Mouse (Mus musculus) embryonic facial prominence, embryonic 10.5 days (tissue): ENCODE data around the gene Tpi1. TPM values are rescaled to one million over a fixed set of nuclear protein-coding genes. Genes with fewer than 3 reads are reported as not detected.

Experiments used
- DNase-seq: peaks from one replicate; pipeline ENCODE4 v3.0.0-alpha.2; 2017; ENCODE audit warnings: low spot score
- H3K27ac ChIP-seq: fragments of 300-500 bp; sonication (generic); replicated peaks from 2 replicates; pipeline ENCODE4 v1.5.1; 2016; ENCODE audit warnings: mild to moderate bottlenecking
- H3K27me3 ChIP-seq: fragments of 300-500 bp; sonication (generic); replicated peaks from 2 replicates; pipeline ENCODE4 v1.6.1; 2016; ENCODE audit warnings: low read depth, mild to moderate bottlenecking; ENCODE audit not compliant: poor library complexity, severe bottlenecking
- H3K36me3 ChIP-seq: fragments of 300-500 bp; sonication (generic); replicated peaks from 2 replicates; pipeline ENCODE4 v1.6.1; 2016; ENCODE audit warnings: mild to moderate bottlenecking, moderate library complexity
- H3K4me1 ChIP-seq: fragments of 300-500 bp; sonication (generic); 2 replicates; pipeline ENCODE4 v1.6.1; 2016
- H3K4me3 ChIP-seq: fragments of 300-500 bp; sonication (generic); 2 replicates; pipeline ENCODE4 v1.5.1; 2016; ENCODE audit warnings: mild to moderate bottlenecking, moderate library complexity
- H3K9me3 ChIP-seq: fragments of 300-500 bp; sonication (generic); 2 replicates; pipeline ENCODE4 v1.6.1; 2016; ENCODE audit warnings: mild to moderate bottlenecking
- WGBS: fragments of 180-500 bp; shearing (Covaris S2); methylation state at CpG from one replicate; pipeline ENCODE4 v1.1.7; 2016; 5-methylcytosine and 5-hydroxymethylcytosine counted together
- polyA plus RNA-seq: library from polyadenylated mRNA; unstranded; fragments of >200 nt; fragmentation: Nextera tagmentation; extraction: Ambion mirVana; gene quantifications from 2 replicates; pipeline ENCODE4 v1.2.1, GENCODE M21; 2016

Gene Tpi1
- polyA plus RNA-seq, 1 experiment from 2014 or later = 829 TPM

- peak overlapping the region; percentile 58 for H3K4me3 ChIP-seq
- DNase-seq = peak; percentile 57
- H3K9me3 ChIP-seq = no peaks in the 10 kb centered on the region
- WGBS = 3% methylated on average over 10 of the region's 10 CpGs
- peaks cover 26% of the 10 kb centered on the region for H3K27me3 ChIP-seq
- H3K27ac ChIP-seq = peak overlapping the region; percentile 52; the same call in 1 of the 2 replicates
- H3K4me1 ChIP-seq = peaks cover 25% of the 10 kb centered on the region
- no peaks in the 10 kb centered on the region for H3K36me3 ChIP-seq
Measured at GRCm38 (mm10) chr6:124779984-124780416, 34.1 kb downstream of the Tpi1 start.

GRCm38 (mm10) chr6:124779222-124779983 lies 34.7 kb downstream of the Tpi1 start, which contains the start of gene Lrrc23:
Gene Lrrc23, minus strand, starts transcription at chr6:124779727.
- H3K4me1 ChIP-seq = peaks cover 25% of the 10 kb centered on the region
- peaks cover 26% of the 10 kb centered on the region for H3K27me3 ChIP-seq
- 2% methylated on average over 23 of the region's 23 CpGs for WGBS
- no peaks in the 10 kb centered on the region for H3K36me3 ChIP-seq
- DNase-seq = peak; percentile 65
- peak within 1 kb of the TSS; percentile 58 for H3K4me3 ChIP-seq
- peak within 1 kb of the TSS; percentile 52; the same call in 1 of the 2 replicates for H3K27ac ChIP-seq
- no peaks in the 10 kb centered on the region for H3K9me3 ChIP-seq

- H3K27ac ChIP-seq = no peak overlapping the region
Measured at GRCm38 (mm10) chr6:124770511-124770910, 43.6 kb downstream of the Tpi1 start.

GRCm38 (mm10) chr6:124770013-124770412 lies 44.1 kb downstream of the Tpi1 start:
- 60% methylated on average over 7 of the region's 7 CpGs for WGBS
- Histone ChIP-seq H3K36me3 (no peaks in the 10 kb centered on the region), H3K4me1 (peaks cover 33% of the 10 kb centered on the region), H3K9me3 (no peaks in the 10 kb centered on the region), H3K4me3 (peak overlapping the region; percentile 64), H3K27me3 (peaks cover 84% of the 10 kb centered on the region), H3K27ac (peak overlapping the region; percentile 71; the same call in 1 of the 2 replicates)
- DNase-seq = no peak

More at GRCm38 (mm10) chr6:124770511-124770910, 43.6 kb downstream of the Tpi1 start:
- H3K4me3 ChIP-seq = 0 out of 2 replicates have a peak overlapping the region, but pooled peaks have one; percentile 1
- WGBS = 87% methylated on average over 15 of the region's 15 CpGs
- no peaks in the 10 kb centered on the region for H3K36me3 ChIP-seq
- peaks cover 84% of the 10 kb centered on the region for H3K27me3 ChIP-seq
- peaks cover 33% of the 10 kb centered on the region for H3K4me1 ChIP-seq
- no peak for DNase-seq
- H3K9me3 ChIP-seq = no peaks in the 10 kb centered on the region

- H3K4me3 ChIP-seq = peak within 1 kb of the TSS; percentile 64
- under 1% methylated on average over 54 of the region's 54 CpGs for WGBS
- DNase-seq = peak; percentile 79
- no peaks in the 10 kb centered on the region for H3K36me3 ChIP-seq
- H3K9me3 ChIP-seq = no peaks in the 10 kb centered on the region
- H3K27ac ChIP-seq = peak within 1 kb of the TSS; percentile 71
- H3K4me1 ChIP-seq = peaks cover 33% of the 10 kb centered on the region
- H3K27me3 ChIP-seq = peaks cover 85% of the 10 kb centered on the region
Measured at GRCm38 (mm10) chr6:124769101-124769765, 44.9 kb downstream of the Tpi1 start, which contains the start of gene Eno2. Gene Eno2, minus strand, starts transcription at chr6:124769673.

- DNase-seq = no peak
- H3K4me3 ChIP-seq = peak overlapping the region; percentile 64
- WGBS = 4% methylated on average over 9 of the region's 9 CpGs
- H3K9me3 ChIP-seq = no peaks in the 10 kb centered on the region
- no peaks in the 10 kb centered on the region for H3K36me3 ChIP-seq
- H3K27me3 ChIP-seq = peaks cover 85% of the 10 kb centered on the region
- peak overlapping the region; percentile 51 for H3K27ac ChIP-seq
- H3K4me1 ChIP-seq = peaks cover 33% of the 10 kb centered on the region
Measured at GRCm38 (mm10) chr6:124768704-124769044, 45.4 kb downstream of the Tpi1 start.

- H3K4me3 ChIP-seq = peak overlapping the region; percentile 64
- peak overlapping the region; percentile 51 for H3K27ac ChIP-seq
- H3K9me3 ChIP-seq = no peaks in the 10 kb centered on the region
- H3K27me3 ChIP-seq = peaks cover 86% of the 10 kb centered on the region
- H3K4me1 ChIP-seq = peaks cover 33% of the 10 kb centered on the region
- H3K36me3 ChIP-seq = no peaks in the 10 kb centered on the region
- 20% methylated on average over 19 of the region's 19 CpGs for WGBS
- DNase-seq = peak; percentile 38
Measured at GRCm38 (mm10) chr6:124767920-124768703, 46.0 kb downstream of the Tpi1 start.

- peak overlapping the region; percentile 40 for H3K27ac ChIP-seq
- no peaks in the 10 kb centered on the region for H3K36me3 ChIP-seq
- WGBS = 25% methylated on average over 4 of the region's 4 CpGs
- no peaks in the 10 kb centered on the region for H3K9me3 ChIP-seq
- H3K27me3 ChIP-seq = peaks cover 86% of the 10 kb centered on the region
- H3K4me3 ChIP-seq = peak overlapping the region; percentile 11; the same call in 1 of the 2 replicates
- no peak for DNase-seq
- peaks cover 33% of the 10 kb centered on the region for H3K4me1 ChIP-seq
Measured at GRCm38 (mm10) chr6:124767536-124767919, 46.6 kb downstream of the Tpi1 start.

GRCm38 (mm10) chr6:124765951-124766350 lies 48.1 kb downstream of the Tpi1 start:
- 81% methylated on average over 7 of the region's 7 CpGs for WGBS

More at GRCm38 (mm10) chr6:124765951-124766350, 48.1 kb downstream of the Tpi1 start:
- Histone ChIP-seq H3K27ac (no peak overlapping the region), H3K27me3 (peaks cover 80% of the 10 kb centered on the region), H3K9me3 (no peaks in the 10 kb centered on the region), H3K4me1 (peaks cover 33% of the 10 kb centered on the region), H3K36me3 (no peaks in the 10 kb centered on the region), H3K4me3 (no peak overlapping the region)
- DNase-seq = no peak

Other genes starting within 250 kb of the Tpi1 start
- not detected in 2 replicates for gene C1rb, start 244.0 kb downstream of the Tpi1 start, polyA plus RNA-seq
- not detected in 2 replicates for gene C1s2, start 178.2 kb downstream of the Tpi1 start, polyA plus RNA-seq
- 41.4 and 46.6 TPM in 2 replicates for gene Lpcat3, start 151.3 kb downstream of the Tpi1 start, polyA plus RNA-seq
- gene Emg1, start 102.1 kb downstream of the Tpi1 start, polyA plus RNA-seq = 233 and 257 TPM in 2 replicates
- gene Phb2, start 102.0 kb downstream of the Tpi1 start, polyA plus RNA-seq = 473 and 496 TPM in 2 replicates
- 9.3 and 10.4 TPM in 2 replicates for gene Ptpn6, start 75.6 kb downstream of the Tpi1 start, polyA plus RNA-seq
- gene Grcc10, start 72.9 kb downstream of the Tpi1 start, polyA plus RNA-seq = 425 and 454 TPM in 2 replicates
- gene Gm45234, start 58.3 kb downstream of the Tpi1 start, polyA plus RNA-seq = not detected in 2 replicates
- 12.6 and 15.2 TPM in 2 replicates for gene Atn1, start 57.8 kb downstream of the Tpi1 start, polyA plus RNA-seq
- gene Eno2, start 44.6 kb downstream of the Tpi1 start, polyA plus RNA-seq = 2.3 and 2.4 TPM in 2 replicates
- gene Lrrc23, start 34.6 kb downstream of the Tpi1 start, polyA plus RNA-seq = 0.50 and 0.74 TPM in 2 replicates
- 7.1 and 8.3 TPM in 2 replicates for gene Spsb2, start 5.6 kb downstream of the Tpi1 start, polyA plus RNA-seq
- 191 and 212 TPM in 2 replicates for gene Usp5, start 15.2 kb upstream of the Tpi1 start, polyA plus RNA-seq
- 225 and 238 TPM in 2 replicates for gene Cdca3, start 15.3 kb upstream of the Tpi1 start, polyA plus RNA-seq
- 0.60 and 0.97 TPM in 2 replicates for gene Gnb3, start 26.0 kb upstream of the Tpi1 start, polyA plus RNA-seq
- gene P3h3, start 43.5 kb upstream of the Tpi1 start, polyA plus RNA-seq = 12.2 and 17.0 TPM in 2 replicates
- 1.3 and 1.4 TPM in 2 replicates for gene Gpr162, start 49.7 kb upstream of the Tpi1 start, polyA plus RNA-seq
- not detected in 2 replicates for gene Cd4, start 73.9 kb upstream of the Tpi1 start, polyA plus RNA-seq
- 1.2 and 1.6 TPM in 2 replicates for gene Lag3, start 97.4 kb upstream of the Tpi1 start, polyA plus RNA-seq
- gene Ptms, start 105.8 kb upstream of the Tpi1 start, polyA plus RNA-seq = 203 and 213 TPM in 2 replicates
- 390 and 408 TPM in 2 replicates for gene Mlf2, start 117.1 kb upstream of the Tpi1 start, polyA plus RNA-seq
- gene Cops7a, start 151.2 kb upstream of the Tpi1 start, polyA plus RNA-seq = 137 and 146 TPM in 2 replicates
- 0.82 and 1.1 TPM in 2 replicates for gene Pianp, start 182.4 kb upstream of the Tpi1 start, polyA plus RNA-seq
- 9.4 and 11.0 TPM in 2 replicates for gene Zfp384, start 194.8 kb upstream of the Tpi1 start, polyA plus RNA-seq
- 125 and 137 TPM in 2 replicates for gene Ing4, start 225.5 kb upstream of the Tpi1 start, polyA plus RNA-seq
- gene Acrbp, start 235.4 kb upstream of the Tpi1 start, polyA plus RNA-seq = 15.9 and 17.8 TPM in 2 replicates